Mouse (Mus musculus): ENCODE data around the gene Arhgef3.

Arhgef3 gene

GRCm38 (mm10) chr14:27114362-27115274 lies at the start of gene Arhgef3:
Arhgef3 (plus strand) TSS chr14:27114899.
- DNase-seq (ENCODE audit: low read depth, low spot score): no peak

DNA sequence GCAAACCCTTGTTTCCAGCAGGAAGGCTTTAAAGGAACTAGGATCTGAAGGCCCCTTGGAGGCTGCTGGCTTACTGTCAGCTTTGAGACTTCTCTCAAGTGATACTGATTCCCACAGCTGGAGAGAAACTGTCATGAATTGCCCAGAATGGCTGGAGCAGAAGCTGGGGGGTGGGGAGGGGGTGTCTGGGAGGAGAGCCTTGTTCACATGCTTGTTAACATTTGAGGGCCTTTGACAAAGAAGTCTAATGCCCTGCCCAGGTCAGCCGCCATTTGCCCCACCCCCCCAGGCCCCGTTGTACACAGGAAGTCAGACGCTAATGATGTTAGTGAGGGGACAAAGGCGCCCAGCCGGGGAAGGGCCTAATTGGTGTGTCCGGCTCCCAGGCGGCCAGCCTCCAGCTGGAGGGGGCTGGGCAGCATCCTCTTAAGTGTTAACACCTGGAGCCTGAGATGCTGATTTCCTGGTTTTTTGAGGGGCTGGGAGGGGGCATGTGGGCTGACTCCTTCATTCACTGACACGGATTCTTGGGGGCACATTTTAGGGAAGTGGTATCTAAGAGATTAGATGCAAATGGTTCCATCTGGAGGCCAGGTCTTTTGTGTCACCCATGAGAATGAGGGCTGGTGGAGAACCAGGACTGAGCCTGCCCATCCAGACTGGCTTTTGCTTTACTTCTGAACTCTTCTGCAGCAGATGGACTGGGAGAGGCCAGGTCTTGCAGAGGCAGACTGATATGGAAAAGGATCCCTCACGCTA lies 48.3 kb upstream of the Arhgef3 start:
- DNase-seq (ENCODE audit: low read depth, low spot score): no peak

- DNase-seq (ENCODE audit: low read depth, low spot score): peak; percentile 56
Observed at GRCm38 (mm10) chr14:27067866-27068271, 46.8 kb upstream of the Arhgef3 start.

DNA sequence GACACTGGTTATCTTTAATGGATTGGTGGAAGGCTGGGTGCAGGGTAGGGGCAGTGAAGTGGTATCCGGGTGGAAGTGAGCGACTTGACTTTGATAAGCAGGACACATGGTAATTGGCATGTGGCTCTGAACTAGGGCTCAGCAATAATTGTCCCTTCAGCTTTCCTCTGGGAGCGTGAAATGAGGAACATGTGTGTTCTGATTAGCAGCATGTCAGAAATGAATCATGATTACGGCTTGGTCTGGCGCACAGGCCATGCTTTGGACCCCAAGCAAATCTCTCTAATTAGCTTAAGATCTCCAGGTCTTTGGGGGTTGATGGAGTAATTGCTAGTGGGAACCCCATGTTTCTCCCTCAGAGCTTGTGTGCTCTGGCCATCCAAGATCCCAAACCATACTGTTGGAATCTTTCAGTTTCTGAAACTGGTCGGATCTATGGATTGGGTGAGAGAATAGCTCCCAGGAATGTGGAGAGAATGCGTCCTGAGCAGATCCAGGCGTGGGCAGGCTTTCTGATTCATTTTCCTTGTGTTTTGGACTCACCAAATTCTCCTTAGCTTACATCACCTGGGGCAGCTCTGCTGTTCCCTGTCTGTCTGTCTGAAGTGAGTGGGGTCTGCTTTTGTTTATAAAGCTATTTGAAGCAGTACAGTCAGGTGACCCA lies 45.1 kb upstream of the Arhgef3 start:
- DNase-seq (ENCODE audit: low read depth, low spot score): no peak

- no peak for DNase-seq (ENCODE audit: low read depth, low spot score)
Observed at GRCm38 (mm10) chr14:27070128-27070527, 44.6 kb upstream of the Arhgef3 start.

GRCm38 (mm10) chr14:27070758-27071157 lies 43.9 kb upstream of the Arhgef3 start:
- DNase-seq (ENCODE audit: low read depth, low spot score): no peak

GRCm38 (mm10) chr14:27071985-27072384 lies 42.7 kb upstream of the Arhgef3 start:
- DNase-seq (ENCODE audit: low read depth, low spot score): peak; percentile 73

DNA sequence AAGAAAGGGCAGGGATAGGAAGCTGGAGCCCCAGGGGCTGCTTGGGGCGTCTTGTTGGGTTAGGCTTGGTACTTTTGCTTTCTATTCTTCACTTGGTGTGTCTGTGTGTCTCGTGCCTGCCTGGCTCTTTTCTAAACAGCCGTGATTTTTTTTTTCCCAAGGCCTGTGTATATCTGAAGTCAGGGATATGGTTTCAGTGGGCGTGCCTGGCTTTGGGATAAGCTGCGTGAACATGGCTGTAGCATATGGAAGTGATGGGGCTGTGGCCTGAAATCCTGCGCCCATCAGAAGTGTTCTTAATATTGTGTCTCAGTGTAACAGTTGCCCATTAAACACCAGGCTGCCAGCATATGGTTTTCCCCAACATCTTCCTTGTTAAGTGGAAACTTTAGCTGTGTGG lies 39.6 kb upstream of the Arhgef3 start:
- no peak for DNase-seq (ENCODE audit: low read depth, low spot score)

DNA sequence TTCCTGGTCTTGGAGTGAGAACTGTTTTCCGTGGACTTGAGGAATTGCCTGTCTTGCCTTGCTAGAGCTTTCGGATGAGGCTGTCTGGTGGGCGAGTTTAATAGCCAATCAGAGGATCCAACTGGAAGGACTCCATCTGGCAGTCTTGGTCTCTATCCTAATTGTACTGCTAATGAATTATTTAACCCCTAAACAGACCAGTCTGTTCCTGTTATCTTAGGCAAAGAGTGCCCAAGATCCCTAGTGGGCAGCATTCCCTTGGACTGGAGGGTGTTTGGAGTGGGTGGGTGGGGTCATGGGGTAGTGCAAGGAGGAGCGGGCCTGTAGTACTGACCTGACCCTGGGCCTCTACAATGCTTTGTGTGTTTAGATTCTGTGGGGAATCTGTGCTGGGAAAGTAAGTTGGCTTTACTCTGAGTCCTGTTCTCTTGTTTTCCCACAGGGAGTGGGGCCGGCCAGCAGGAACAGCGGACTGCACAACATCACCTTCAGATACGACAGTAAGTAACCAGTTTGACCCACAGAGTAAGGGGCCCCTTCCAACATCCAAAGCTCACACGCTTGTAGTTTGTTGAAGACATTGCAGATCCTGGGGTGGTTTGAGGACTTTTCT lies 38.7 kb upstream of the Arhgef3 start:
- no peak for DNase-seq (ENCODE audit: low read depth, low spot score)

DNA sequence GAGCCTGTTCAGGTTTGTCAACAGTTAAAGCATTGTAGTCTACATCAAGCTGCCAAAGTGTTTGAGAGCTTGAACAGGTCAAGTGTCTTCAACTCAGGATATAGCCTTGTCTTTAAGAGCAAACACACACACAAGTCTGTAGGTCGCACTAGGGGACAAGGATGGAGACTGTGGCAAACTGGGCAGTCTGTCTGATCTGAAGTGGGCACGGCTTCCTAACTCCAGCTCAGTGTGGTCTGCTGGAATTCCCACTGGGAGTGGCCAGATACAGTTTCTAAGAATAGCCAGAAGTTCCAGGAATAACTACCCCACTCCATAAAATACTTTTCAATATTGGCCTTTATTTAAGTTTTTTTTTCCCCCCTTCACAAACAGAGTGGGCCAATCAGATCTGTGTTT lies 38.2 kb upstream of the Arhgef3 start:
- no peak for DNase-seq (ENCODE audit: low read depth, low spot score)

- DNase-seq (ENCODE audit: low read depth, low spot score): no peak
Observed at GRCm38 (mm10) chr14:27081536-27082275, 33.0 kb upstream of the Arhgef3 start.

DNA sequence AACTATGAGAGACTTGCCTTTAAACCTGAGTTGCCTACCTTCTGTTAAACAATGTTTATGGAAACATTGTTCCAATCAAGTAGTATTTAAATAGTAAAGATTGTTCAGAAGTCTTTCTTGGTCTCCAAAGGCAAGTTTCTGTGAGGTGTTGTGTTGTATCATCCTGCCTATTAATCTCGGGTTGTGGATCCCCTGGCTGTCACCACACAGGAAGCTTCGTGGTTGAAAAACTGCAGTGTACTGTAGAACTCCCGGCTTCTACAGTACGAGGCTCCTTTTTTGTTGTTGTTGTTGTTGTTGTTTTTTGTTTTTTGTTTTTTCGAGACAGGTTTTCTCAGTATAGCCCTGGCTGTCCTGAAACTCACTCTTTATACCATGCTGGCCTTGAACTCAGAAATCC lies 29.2 kb upstream of the Arhgef3 start:
- no peak for DNase-seq (ENCODE audit: low read depth, low spot score)

DNA sequence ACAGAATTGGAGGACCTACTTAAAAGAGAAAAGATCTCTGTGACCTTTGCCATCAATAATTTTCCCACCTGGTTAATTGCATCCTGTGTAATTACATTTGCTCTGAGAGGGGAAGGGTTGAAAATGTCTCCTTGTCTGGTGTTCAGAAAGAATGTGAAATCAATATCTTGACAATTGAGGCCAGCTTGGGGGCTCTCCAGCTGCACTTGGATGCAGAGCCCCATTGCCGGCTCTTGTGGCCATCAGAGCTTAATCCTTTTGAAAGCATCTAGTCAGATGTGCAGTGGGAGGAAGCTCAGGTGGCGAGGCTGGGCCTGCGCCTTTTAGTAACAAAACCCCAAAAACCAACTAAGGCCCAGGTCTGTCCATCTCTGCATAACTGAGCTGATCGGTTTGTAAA lies 28.7 kb upstream of the Arhgef3 start:
- no peak for DNase-seq (ENCODE audit: low read depth, low spot score)

GRCm38 (mm10) chr14:27094247-27094646 lies 20.5 kb upstream of the Arhgef3 start:
- no peak for DNase-seq (ENCODE audit: low read depth, low spot score)

GRCm38 (mm10) chr14:27096133-27096532 lies 18.6 kb upstream of the Arhgef3 start:
- no peak for DNase-seq (ENCODE audit: low read depth, low spot score)

GRCm38 (mm10) chr14:27096779-27097178 lies 17.9 kb upstream of the Arhgef3 start:
- no peak for DNase-seq (ENCODE audit: low read depth, low spot score)

DNA sequence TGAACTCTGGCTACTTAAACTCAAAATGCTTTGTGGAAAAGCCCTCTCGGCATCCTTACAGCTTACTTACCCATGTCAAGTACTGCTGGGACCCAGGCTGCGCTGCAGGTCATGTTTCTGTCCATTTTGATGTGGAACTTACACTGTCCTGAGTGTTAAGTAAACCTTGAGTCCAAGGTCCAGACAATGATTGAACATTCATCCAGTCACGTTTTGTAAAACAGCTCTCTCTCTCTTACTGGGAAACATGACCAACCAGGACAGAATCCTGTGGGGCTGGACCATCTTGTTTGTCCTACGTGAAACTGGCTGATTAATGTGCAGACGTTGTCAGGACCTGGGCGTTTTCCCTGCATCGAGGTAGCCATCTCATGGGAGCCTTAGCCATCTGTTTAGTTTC lies 13.0 kb upstream of the Arhgef3 start:
- no peak for DNase-seq (ENCODE audit: low read depth, low spot score)

DNA sequence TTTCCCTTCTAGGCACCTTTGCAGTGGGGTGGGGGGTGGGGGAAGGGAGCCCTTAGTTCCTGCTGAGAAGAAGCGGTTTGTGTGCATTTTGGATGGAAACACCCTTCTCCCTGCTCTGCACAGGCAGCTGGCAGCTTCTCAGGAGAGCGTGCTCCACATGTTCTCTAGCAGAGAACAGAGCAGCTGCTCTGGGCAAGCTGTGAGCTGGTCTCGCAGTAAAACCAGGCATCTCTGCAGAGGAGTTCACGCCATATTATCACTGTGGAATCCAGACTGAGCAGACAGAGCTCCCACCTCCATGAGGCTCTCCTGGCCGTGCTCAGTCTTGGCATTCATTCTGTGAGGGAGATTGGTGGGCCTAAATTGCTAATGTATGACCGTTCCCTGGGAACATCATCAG lies 12.0 kb upstream of the Arhgef3 start:
- DNase-seq (ENCODE audit: low read depth, low spot score): no peak

GRCm38 (mm10) chr14:27105731-27106457 lies 8.8 kb upstream of the Arhgef3 start:
- no peak for DNase-seq (ENCODE audit: low read depth, low spot score)

DNA sequence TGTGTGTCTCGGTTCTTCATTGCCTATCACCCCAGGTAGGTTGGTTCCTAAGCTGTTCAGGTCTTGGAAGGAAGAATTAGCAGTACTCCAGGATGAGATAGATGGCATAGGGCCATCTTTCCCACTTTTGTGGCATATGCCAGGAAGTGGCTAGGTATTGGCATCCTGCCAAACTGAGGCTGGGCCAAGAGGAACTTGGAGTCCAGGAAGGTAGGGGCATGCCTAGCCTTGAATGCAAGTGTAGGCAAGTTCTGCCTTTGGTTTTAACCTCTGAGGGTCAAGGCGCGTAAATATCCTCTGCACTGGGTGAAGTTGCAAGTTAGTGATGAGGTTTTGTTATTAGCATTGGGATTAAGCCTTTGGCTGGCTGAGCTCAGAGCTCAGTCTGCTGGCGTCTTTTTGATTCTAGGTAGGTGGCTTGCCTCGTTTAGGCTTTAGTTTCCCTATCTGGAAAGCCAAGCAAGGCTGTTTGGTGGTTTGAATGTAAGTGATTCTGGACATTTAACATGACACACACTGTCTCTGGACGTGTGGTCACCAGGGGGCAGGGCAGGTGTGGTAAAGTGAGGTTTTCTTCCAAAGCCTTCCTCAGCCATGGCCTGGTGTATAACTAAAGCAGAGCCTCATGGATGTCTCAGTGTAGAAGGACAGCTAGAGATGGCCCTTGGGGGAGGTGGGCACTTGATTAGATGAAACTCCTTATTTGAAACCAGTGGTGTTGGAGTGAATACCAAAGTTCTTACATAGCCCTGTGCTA lies 5.8 kb upstream of the Arhgef3 start:
- DNase-seq (ENCODE audit: low read depth, low spot score): no peak

Data from WW6 (cell line).